Mouse (Mus musculus) hindbrain, postnatal 0 days (tissue): Measurements from ENCODE around the gene Rpl14. TPM values are rescaled to one million over a fixed set of nuclear protein-coding genes. Genes with fewer than 3 reads are reported as not detected.

ENCODE experiments used
- ATAC-seq: fragments of 200-750 bp; cut with Nextera tagmentation; 2 replicates; pipeline ENCODE4 v1.8.0; 2017; ENCODE audit warnings: mild to moderate bottlenecking, moderate TSS enrichment, moderate library complexity
- DNase-seq: peaks from one replicate; pipeline ENCODE4 v3.0.0-alpha.2; 2015; ENCODE audit warnings: low spot score
- H3K27ac ChIP-seq: fragments of 300-500 bp; sonication (generic); 2 replicates; pipeline ENCODE4 v1.5.1; 2014; ENCODE audit warnings: mild to moderate bottlenecking
- H3K27me3 ChIP-seq: fragments of 300-500 bp; sonication (generic); 2 replicates; pipeline ENCODE4 v1.6.1; 2014; ENCODE audit warnings: low read length, mixed read lengths; ENCODE audit not compliant: insufficient read depth
- H3K36me3 ChIP-seq: fragments of 300-500 bp; sonication (generic); 2 replicates; pipeline ENCODE4 v1.6.1; 2014; ENCODE audit warnings: low read length, mixed read lengths; ENCODE audit not compliant: insufficient read depth
- H3K4me1 ChIP-seq: fragments of 300-500 bp; sonication (generic); 2 replicates; pipeline ENCODE4 v1.6.1; 2014; ENCODE audit warnings: antibody characterized with exemption, low read length, mixed read lengths; ENCODE audit not compliant: insufficient read depth
- H3K4me2 ChIP-seq: fragments of 300-500 bp; sonication (generic); 2 replicates; pipeline ENCODE4 v1.6.1; 2014; ENCODE audit warnings: low read depth, mild to moderate bottlenecking, low read length, moderate library complexity, mixed read lengths
- H3K4me3 ChIP-seq: fragments of 300-500 bp; sonication (generic); 2 replicates; pipeline ENCODE4 v1.5.1; 2014; ENCODE audit warnings: low read length
- H3K9ac ChIP-seq: fragments of 300-500 bp; sonication (generic); replicated peaks from 2 replicates; pipeline ENCODE4 v1.6.1; 2014; ENCODE audit warnings: mild to moderate bottlenecking, low read length, moderate library complexity, mixed read lengths
- H3K9me3 ChIP-seq: fragments of 300-500 bp; sonication (generic); 2 replicates; pipeline ENCODE4 v1.6.1; 2016; ENCODE audit warnings: low read length, mixed read lengths
- CTCF ChIP-seq: IDR thresholded peaks from 2 replicates; pipeline ENCODE4 v1.5.1; 2016; ENCODE audit warnings: antibody characterized with exemption, control low read depth, low read depth
- WGBS: fragments of 180-500 bp; shearing (Covaris S2); extraction: QIAGEN DNeasy Blood & Tissue Kit; methylation state at CpG from one replicate; pipeline ENCODE4 v1.1.7; 2014; 5-methylcytosine and 5-hydroxymethylcytosine counted together
- polyA plus RNA-seq: library from polyadenylated mRNA; unstranded; fragments of >200 nt; fragmentation: Nextera tagmentation; extraction: Ambion mirVana; gene quantifications from 2 replicates; pipeline ENCODE4 v1.2.1, GENCODE M21; 2015
- total RNA-seq: library from RNA; depleted of rRNA; stranded (reverse); fragments of >200 nt; gene quantifications from 2 replicates; pipeline ENCODE4 v1.2.3, GENCODE M21; 2014

Gene Rpl14
- total and polyA plus RNA-seq, 2 experiments from 2014 or later, result 147 to 432 TPM

- Histone ChIP-seq H3K4me2 (peak overlapping the region; percentile 34; the same call in 1 of the 2 replicates), H3K4me1 (peaks cover 6% of the 10 kb centered on the region; the same call in 1 of the 2 replicates), H3K36me3 (no peaks in the 10 kb centered on the region), H3K27me3 (no peaks in the 10 kb centered on the region), H3K9me3 (0 out of 2 replicates have a peak, but pooled peaks cover 11% of the 10 kb centered on the region), H3K27ac (no peak overlapping the region), H3K4me3 (no peak overlapping the region), H3K9ac (no peak overlapping the region)
- no peak for TF ChIP-seq CTCF
- DNase-seq, result no peak
- no peak for ATAC-seq
- 24% methylated on average over 10 of the region's 10 CpGs for WGBS
These were observed 32.3 kb downstream of the Rpl14 start for GRCm38 (mm10) chr9:120603512-120603908.

GRCm38 (mm10) chr9:120603956-120604355, 32.7 kb downstream of the Rpl14 start:
- Histone ChIP-seq H3K27ac (no peak overlapping the region), H3K4me2 (no peak overlapping the region), H3K9me3 (0 out of 2 replicates have a peak, but pooled peaks cover 11% of the 10 kb centered on the region), H3K4me1 (peaks cover 6% of the 10 kb centered on the region; the same call in 1 of the 2 replicates), H3K4me3 (no peak overlapping the region), H3K9ac (no peak overlapping the region), H3K36me3 (no peaks in the 10 kb centered on the region), H3K27me3 (no peaks in the 10 kb centered on the region)
- DNase-seq (no peak), ATAC-seq (no peak)
- WGBS, result 55% methylated on average over 12 of the region's 12 CpGs
- TF ChIP-seq CTCF, result no peak

- H3K9me3 ChIP-seq, result 0 out of 2 replicates have a peak, but pooled peaks cover 11% of the 10 kb centered on the region
- no peak overlapping the region for H3K27ac ChIP-seq
- no peak overlapping the region for H3K4me3 ChIP-seq
- H3K27me3 ChIP-seq, result no peaks in the 10 kb centered on the region
- H3K9ac ChIP-seq, result no peak overlapping the region
- H3K4me1 ChIP-seq, result no peaks in the 10 kb centered on the region
- H3K4me2 ChIP-seq, result no peak overlapping the region
- no peak for TF ChIP-seq CTCF
- ATAC-seq (no peak), DNase-seq (no peak)
- no peaks in the 10 kb centered on the region for H3K36me3 ChIP-seq
These were observed 39.8 kb downstream of the Rpl14 start for GRCm38 (mm10) chr9:120611055-120611454.

GRCm38 (mm10) chr9:120614059-120614458, 42.8 kb downstream of the Rpl14 start:
- Histone ChIP-seq H3K4me2 (no peak overlapping the region), H3K27me3 (no peaks in the 10 kb centered on the region), H3K36me3 (no peaks in the 10 kb centered on the region), H3K4me3 (no peak overlapping the region), H3K9ac (no peak overlapping the region), H3K4me1 (no peaks in the 10 kb centered on the region; the same call in 1 of the 2 replicates), H3K9me3 (no peaks in the 10 kb centered on the region), H3K27ac (no peak overlapping the region)
- ATAC-seq, result no peak
- TF ChIP-seq CTCF, result no peak
- 93% methylated on average over 6 of the region's 6 CpGs for WGBS
- DNase-seq, result no peak

GRCm38 (mm10) chr9:120618101-120618500, 46.9 kb downstream of the Rpl14 start:
- 76% methylated on average over 6 of the region's 6 CpGs for WGBS
- no peak overlapping the region for H3K4me2 ChIP-seq
- H3K4me1 ChIP-seq, result peaks cover 11% of the 10 kb centered on the region; the same call in 1 of the 2 replicates
- no peak overlapping the region for H3K27ac ChIP-seq
- H3K9ac ChIP-seq, result no peak overlapping the region
- no peak overlapping the region for H3K4me3 ChIP-seq
- DNase-seq (no peak), ATAC-seq (no peak)
- no peak for TF ChIP-seq CTCF
- H3K27me3 ChIP-seq, result no peaks in the 10 kb centered on the region
- H3K36me3 ChIP-seq, result no peaks in the 10 kb centered on the region
- H3K9me3 ChIP-seq, result peaks cover 10% of the 10 kb centered on the region

- ATAC-seq, result peak; percentile 24; the same call in 1 of the 2 replicates
These were observed 48.1 kb downstream of the Rpl14 start for GRCm38 (mm10) chr9:120619347-120619708.

GRCm38 (mm10) chr9:120619709-120620408, 48.6 kb downstream of the Rpl14 start:
- DNase-seq (peak; percentile 83), ATAC-seq (peak; percentile 85)
- WGBS, result 7% methylated on average over 26 of the region's 26 CpGs
- Histone ChIP-seq H3K9ac (peak overlapping the region; percentile 22), H3K4me3 (peak overlapping the region; percentile 8; the same call in 1 of the 2 replicates), H3K9me3 (peaks cover 16% of the 10 kb centered on the region), H3K27ac (peak overlapping the region; percentile 64), H3K4me1 (peaks cover 11% of the 10 kb centered on the region; the same call in 1 of the 2 replicates), H3K36me3 (no peaks in the 10 kb centered on the region), H3K27me3 (no peaks in the 10 kb centered on the region), H3K4me2 (peak overlapping the region; percentile 49)
- TF ChIP-seq CTCF, result no peak

More at GRCm38 (mm10) chr9:120619347-120619708, 48.1 kb downstream of the Rpl14 start:
- no peak for TF ChIP-seq CTCF
- Histone ChIP-seq H3K36me3 (no peaks in the 10 kb centered on the region), H3K9ac (peak overlapping the region; percentile 22), H3K27ac (peak overlapping the region; percentile 64; the same call in 1 of the 2 replicates), H3K4me1 (peaks cover 11% of the 10 kb centered on the region; the same call in 1 of the 2 replicates), H3K4me3 (peak overlapping the region; percentile 8; the same call in 1 of the 2 replicates), H3K27me3 (no peaks in the 10 kb centered on the region), H3K9me3 (peaks cover 13% of the 10 kb centered on the region), H3K4me2 (peak overlapping the region; percentile 49)
- no peak for DNase-seq
- WGBS, result 9% methylated on average over 10 of the region's 10 CpGs
